Mouse (Mus musculus): Measurements from ENCODE around the gene Ptpn7. TPM values are rescaled to one million over a fixed set of nuclear protein-coding genes. Genes with fewer than 3 reads are reported as not detected.

Gene Ptpn7
- polyA plus RNA-seq, 1 experiment from 2014 or later = 20.5 TPM

- no peaks in the 10 kb centered on the region for H3K36me3 ChIP-seq (ENCODE audit: control insufficient read depth, insufficient read depth)
- H3K27ac ChIP-seq (ENCODE audit: low read length) = peak overlapping the region; percentile 31; the same call in 1 of the 2 replicates
- WGBS = 60% methylated on average over 10 of the region's 10 CpGs
- no peak overlapping the region for H3K4me3 ChIP-seq (ENCODE audit: low read length)
- H3K27me3 ChIP-seq (ENCODE audit: control insufficient read depth, insufficient read depth, low read length) = peaks cover 54% of the 10 kb centered on the region
- peak overlapping the region; percentile 20; the same call in 1 of the 2 replicates for H3K9ac ChIP-seq (ENCODE audit: low read length)
- no peak for ATAC-seq (replicated peaks; ENCODE audit: extremely low read depth, insufficient read depth, low FRiP score)
- H3K9me3 ChIP-seq (replicated peaks; ENCODE audit: control insufficient read depth, low read length) = no peaks in the 10 kb centered on the region
- peaks cover 10% of the 10 kb centered on the region for H3K4me1 ChIP-seq (ENCODE audit: control insufficient read depth, insufficient read depth, low read length)
- H3K4me2 ChIP-seq (ENCODE audit: low read depth, low read length) = peak overlapping the region; percentile 8
Measured at GRCm38 (mm10) chr1:135170299-135170698, 37.8 kb downstream of the Ptpn7 start.

- no peaks in the 10 kb centered on the region for H3K36me3 ChIP-seq (ENCODE audit: control insufficient read depth, insufficient read depth)
- peaks cover 50% of the 10 kb centered on the region for H3K27me3 ChIP-seq (ENCODE audit: control insufficient read depth, insufficient read depth, low read length)
- H3K4me2 ChIP-seq (ENCODE audit: low read depth, low read length) = no peak overlapping the region
- no peak overlapping the region for H3K9ac ChIP-seq (ENCODE audit: low read length)
- H3K4me3 ChIP-seq (ENCODE audit: low read length) = no peak overlapping the region
- H3K9me3 ChIP-seq (replicated peaks; ENCODE audit: control insufficient read depth, low read length) = no peaks in the 10 kb centered on the region
- WGBS = 78% methylated on average over 7 of the region's 7 CpGs
- H3K27ac ChIP-seq (ENCODE audit: low read length) = no peak overlapping the region
- peaks cover 10% of the 10 kb centered on the region for H3K4me1 ChIP-seq (ENCODE audit: control insufficient read depth, insufficient read depth, low read length)
- no peak for ATAC-seq (replicated peaks; ENCODE audit: extremely low read depth, insufficient read depth, low FRiP score)
Measured at GRCm38 (mm10) chr1:135171202-135171601, 38.7 kb downstream of the Ptpn7 start.

GRCm38 (mm10) chr1:135171984-135172383 lies 39.5 kb downstream of the Ptpn7 start:
- peaks cover 45% of the 10 kb centered on the region for H3K27me3 ChIP-seq (ENCODE audit: control insufficient read depth, insufficient read depth, low read length)
- no peak overlapping the region for H3K4me2 ChIP-seq (ENCODE audit: low read depth, low read length)
- ATAC-seq (replicated peaks; ENCODE audit: extremely low read depth, insufficient read depth, low FRiP score) = peak; percentile 45; the same call in 1 of the 2 replicates
- no peaks in the 10 kb centered on the region for H3K36me3 ChIP-seq (ENCODE audit: control insufficient read depth, insufficient read depth)
- peaks cover 10% of the 10 kb centered on the region for H3K4me1 ChIP-seq (ENCODE audit: control insufficient read depth, insufficient read depth, low read length)
- no peak overlapping the region for H3K4me3 ChIP-seq (ENCODE audit: low read length)
- H3K9ac ChIP-seq (ENCODE audit: low read length) = no peak overlapping the region
- WGBS = 46% methylated on average over 6 of the region's 6 CpGs
- no peaks in the 10 kb centered on the region for H3K9me3 ChIP-seq (replicated peaks; ENCODE audit: control insufficient read depth, low read length)
- no peak overlapping the region for H3K27ac ChIP-seq (ENCODE audit: low read length)

GRCm38 (mm10) chr1:135173311-135173710 lies 40.8 kb downstream of the Ptpn7 start:
- WGBS = 89% methylated on average over 6 of the region's 6 CpGs
- H3K27ac ChIP-seq (ENCODE audit: low read length) = no peak overlapping the region
- peaks cover 10% of the 10 kb centered on the region for H3K4me1 ChIP-seq (ENCODE audit: control insufficient read depth, insufficient read depth, low read length)
- no peak overlapping the region for H3K4me3 ChIP-seq (ENCODE audit: low read length)
- H3K27me3 ChIP-seq (ENCODE audit: control insufficient read depth, insufficient read depth, low read length) = peaks cover 38% of the 10 kb centered on the region
- H3K4me2 ChIP-seq (ENCODE audit: low read depth, low read length) = no peak overlapping the region
- no peak overlapping the region for H3K9ac ChIP-seq (ENCODE audit: low read length)
- no peaks in the 10 kb centered on the region for H3K36me3 ChIP-seq (ENCODE audit: control insufficient read depth, insufficient read depth)
- no peak for ATAC-seq (replicated peaks; ENCODE audit: extremely low read depth, insufficient read depth, low FRiP score)
- 0 out of 2 replicates have a peak, but pooled peaks cover 3% of the 10 kb centered on the region for H3K9me3 ChIP-seq (replicated peaks; ENCODE audit: control insufficient read depth, low read length)

GRCm38 (mm10) chr1:135175176-135175575 lies 42.7 kb downstream of the Ptpn7 start:
- Histone ChIP-seq H3K4me1 (ENCODE audit: control insufficient read depth, insufficient read depth, low read length) (peaks cover 3% of the 10 kb centered on the region), H3K4me3 (ENCODE audit: low read length) (no peak overlapping the region), H3K27ac (ENCODE audit: low read length) (no peak overlapping the region), H3K9ac (ENCODE audit: low read length) (no peak overlapping the region), H3K9me3 (replicated peaks; ENCODE audit: control insufficient read depth, low read length) (0 out of 2 replicates have a peak, but pooled peaks cover 3% of the 10 kb centered on the region), H3K36me3 (ENCODE audit: control insufficient read depth, insufficient read depth) (no peaks in the 10 kb centered on the region), H3K4me2 (ENCODE audit: low read depth, low read length) (no peak overlapping the region), H3K27me3 (ENCODE audit: control insufficient read depth, insufficient read depth, low read length) (peaks cover 29% of the 10 kb centered on the region)
- WGBS = 75% methylated on average over 3 of the region's 3 CpGs
- no peak for ATAC-seq (replicated peaks; ENCODE audit: extremely low read depth, insufficient read depth, low FRiP score)

- Histone ChIP-seq H3K27ac (ENCODE audit: low read length) (no peak overlapping the region), H3K4me3 (ENCODE audit: low read length) (no peak overlapping the region), H3K9me3 (replicated peaks; ENCODE audit: control insufficient read depth, low read length) (0 out of 2 replicates have a peak, but pooled peaks cover 3% of the 10 kb centered on the region), H3K27me3 (ENCODE audit: control insufficient read depth, insufficient read depth, low read length) (peaks cover 28% of the 10 kb centered on the region), H3K9ac (ENCODE audit: low read length) (no peak overlapping the region), H3K4me1 (ENCODE audit: control insufficient read depth, insufficient read depth, low read length) (peaks cover 6% of the 10 kb centered on the region; the same call in 1 of the 2 replicates), H3K36me3 (ENCODE audit: control insufficient read depth, insufficient read depth) (no peaks in the 10 kb centered on the region), H3K4me2 (ENCODE audit: low read depth, low read length) (no peak overlapping the region)
- WGBS = 91% methylated on average over 3 of the region's 3 CpGs
- ATAC-seq (replicated peaks; ENCODE audit: extremely low read depth, insufficient read depth, low FRiP score) = no peak
Measured at GRCm38 (mm10) chr1:135177724-135178123, 45.2 kb downstream of the Ptpn7 start.

- H3K27ac ChIP-seq (ENCODE audit: low read length) = no peak overlapping the region
- no peak for ATAC-seq (replicated peaks; ENCODE audit: extremely low read depth, insufficient read depth, low FRiP score)
- H3K27me3 ChIP-seq (ENCODE audit: control insufficient read depth, insufficient read depth, low read length) = peaks cover 24% of the 10 kb centered on the region
- H3K9ac ChIP-seq (ENCODE audit: low read length) = no peak overlapping the region
- no peak overlapping the region for H3K4me3 ChIP-seq (ENCODE audit: low read length)
- no peak overlapping the region for H3K4me2 ChIP-seq (ENCODE audit: low read depth, low read length)
- H3K9me3 ChIP-seq (replicated peaks; ENCODE audit: control insufficient read depth, low read length) = 0 out of 2 replicates have a peak, but pooled peaks cover 3% of the 10 kb centered on the region
- WGBS = 81% methylated on average over 7 of the region's 7 CpGs
- no peaks in the 10 kb centered on the region for H3K36me3 ChIP-seq (ENCODE audit: control insufficient read depth, insufficient read depth)
- peaks cover 11% of the 10 kb centered on the region for H3K4me1 ChIP-seq (ENCODE audit: control insufficient read depth, insufficient read depth, low read length)
Measured at GRCm38 (mm10) chr1:135178863-135179262, 46.4 kb downstream of the Ptpn7 start.

- WGBS = 57% methylated on average over 10 of the region's 10 CpGs
- Histone ChIP-seq H3K36me3 (ENCODE audit: control insufficient read depth, insufficient read depth) (no peaks in the 10 kb centered on the region), H3K4me3 (ENCODE audit: low read length) (no peak overlapping the region), H3K27ac (ENCODE audit: low read length) (no peak overlapping the region), H3K27me3 (ENCODE audit: control insufficient read depth, insufficient read depth, low read length) (peaks cover 26% of the 10 kb centered on the region), H3K9me3 (replicated peaks; ENCODE audit: control insufficient read depth, low read length) (0 out of 2 replicates have a peak, but pooled peaks cover 3% of the 10 kb centered on the region), H3K9ac (ENCODE audit: low read length) (no peak overlapping the region), H3K4me2 (ENCODE audit: low read depth, low read length) (no peak overlapping the region), H3K4me1 (ENCODE audit: control insufficient read depth, insufficient read depth, low read length) (peaks cover 14% of the 10 kb centered on the region)
- no peak for ATAC-seq (replicated peaks; ENCODE audit: extremely low read depth, insufficient read depth, low FRiP score)
Measured at GRCm38 (mm10) chr1:135180830-135181229, 48.3 kb downstream of the Ptpn7 start.

GRCm38 (mm10) chr1:135181275-135181674 lies 48.8 kb downstream of the Ptpn7 start:
- Histone ChIP-seq H3K27ac (ENCODE audit: low read length) (no peak overlapping the region), H3K36me3 (ENCODE audit: control insufficient read depth, insufficient read depth) (no peaks in the 10 kb centered on the region), H3K9me3 (replicated peaks; ENCODE audit: control insufficient read depth, low read length) (0 out of 2 replicates have a peak, but pooled peaks cover 3% of the 10 kb centered on the region), H3K9ac (ENCODE audit: low read length) (no peak overlapping the region), H3K4me2 (ENCODE audit: low read depth, low read length) (no peak overlapping the region), H3K4me1 (ENCODE audit: control insufficient read depth, insufficient read depth, low read length) (peaks cover 14% of the 10 kb centered on the region), H3K4me3 (ENCODE audit: low read length) (no peak overlapping the region), H3K27me3 (ENCODE audit: control insufficient read depth, insufficient read depth, low read length) (peaks cover 30% of the 10 kb centered on the region)
- no peak for ATAC-seq (replicated peaks; ENCODE audit: extremely low read depth, insufficient read depth, low FRiP score)
- WGBS = 59% methylated on average over 4 of the region's 4 CpGs

Measured in heart, embryonic 16.5 days (tissue).